Mouse (Mus musculus): ENCODE data around the gene Higd1c. TPM values are rescaled to one million over a fixed set of nuclear protein-coding genes. Genes with fewer than 3 reads are reported as not detected.
A peak's percentile ranks its signal among the peaks of the same experiment; 100 is the strongest.

The Higd1c gene
- polyA plus RNA-seq, 1 experiment from 2014 or later: not detected

DNA sequence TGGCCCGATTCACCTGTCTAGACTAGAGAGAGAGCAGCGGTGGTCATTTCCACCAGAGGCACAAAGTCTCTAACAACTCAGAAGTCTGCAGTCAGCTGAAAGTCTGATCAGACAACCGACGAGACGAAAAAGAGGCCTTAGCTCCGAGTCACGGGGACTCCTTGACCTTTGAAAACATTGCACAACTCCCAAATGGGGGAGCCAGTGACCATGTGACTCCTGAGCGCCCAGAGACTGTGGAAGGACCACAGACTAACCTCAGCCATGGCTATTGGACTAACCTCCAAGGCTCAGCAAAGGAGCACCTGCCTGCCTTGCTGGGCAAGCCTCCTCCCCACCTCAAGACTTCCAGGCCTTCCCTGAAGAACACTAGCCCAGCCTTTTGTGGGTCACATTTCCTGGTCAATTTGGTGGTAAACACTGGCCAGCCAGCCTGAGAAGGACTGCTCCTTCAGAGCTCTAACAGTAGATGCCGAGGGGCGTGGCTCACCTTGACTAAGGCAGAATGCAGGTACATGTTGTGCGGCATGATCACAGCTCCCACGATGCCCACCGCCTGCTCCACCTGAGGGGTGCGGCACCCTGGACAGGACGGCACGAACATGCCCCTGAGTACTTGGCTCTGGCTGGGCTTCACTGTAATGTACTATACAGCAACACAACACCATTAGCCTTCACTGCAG is 39.1 kb downstream of the Higd1c start:
- Histone ChIP-seq H3K36me3 (replicated peaks; ENCODE audit: control insufficient read depth, insufficient read depth, low read depth, low read length) (peaks cover 9% of the 10 kb centered on the region), H3K9ac (replicated peaks; ENCODE audit: low read length) (no peak overlapping the region), H3K4me1 (ENCODE audit: control insufficient read depth, insufficient read depth, low read length) (no peaks in the 10 kb centered on the region), H3K9me3 (replicated peaks; ENCODE audit: control insufficient read depth, low read length) (no peaks in the 10 kb centered on the region), H3K4me3 (ENCODE audit: low read depth, low read length) (no peak overlapping the region), H3K27me3 (ENCODE audit: control insufficient read depth, insufficient read depth, low read length) (no peaks in the 10 kb centered on the region), H3K4me2 (ENCODE audit: low read depth, low read length) (no peak overlapping the region), H3K27ac (replicated peaks; ENCODE audit: low read depth, low read length) (no peak overlapping the region)
- DNase-seq (ENCODE audit: low spot score): no peak
- ATAC-seq (replicated peaks; ENCODE audit: insufficient number of reproducible peaks, low FRiP score, low TSS enrichment, low read depth): no peak
- 91% methylated on average over 16 of the region's 16 CpGs for WGBS

DNA sequence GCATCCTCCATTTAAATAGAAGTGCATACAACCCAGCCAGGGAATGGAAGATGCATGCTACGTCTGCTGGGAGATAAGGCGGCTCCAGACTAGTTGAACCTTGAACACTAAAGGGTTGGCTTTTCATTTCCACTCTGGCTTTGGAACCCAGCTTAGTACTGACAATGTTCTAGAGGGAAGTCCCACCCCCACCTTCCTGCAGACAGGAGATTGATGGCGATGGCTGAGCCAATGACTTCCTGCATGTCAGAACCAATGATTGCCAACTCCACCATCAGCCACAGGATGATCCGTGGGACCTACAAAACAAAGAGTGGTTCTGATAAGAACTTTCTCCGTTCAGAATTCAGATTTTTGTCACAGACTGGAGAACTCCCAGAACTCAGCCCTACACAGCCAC is 41.7 kb downstream of the Higd1c start:
- WGBS: 84% methylated on average over 5 of the region's 5 CpGs
- no peaks in the 10 kb centered on the region for H3K27me3 ChIP-seq (ENCODE audit: control insufficient read depth, insufficient read depth, low read length)
- ATAC-seq (replicated peaks; ENCODE audit: insufficient number of reproducible peaks, low FRiP score, low TSS enrichment, low read depth) (no peak), DNase-seq (ENCODE audit: low spot score) (no peak)
- H3K4me2 ChIP-seq (ENCODE audit: low read depth, low read length): no peak overlapping the region
- no peak overlapping the region for H3K9ac ChIP-seq (replicated peaks; ENCODE audit: low read length)
- no peak overlapping the region for H3K4me3 ChIP-seq (ENCODE audit: low read depth, low read length)
- H3K9me3 ChIP-seq (replicated peaks; ENCODE audit: control insufficient read depth, low read length): no peaks in the 10 kb centered on the region
- no peak overlapping the region for H3K27ac ChIP-seq (replicated peaks; ENCODE audit: low read depth, low read length)
- peaks cover 3% of the 10 kb centered on the region; the same call in 1 of the 2 replicates for H3K36me3 ChIP-seq (replicated peaks; ENCODE audit: control insufficient read depth, insufficient read depth, low read depth, low read length)
- no peaks in the 10 kb centered on the region for H3K4me1 ChIP-seq (ENCODE audit: control insufficient read depth, insufficient read depth, low read length)

DNA sequence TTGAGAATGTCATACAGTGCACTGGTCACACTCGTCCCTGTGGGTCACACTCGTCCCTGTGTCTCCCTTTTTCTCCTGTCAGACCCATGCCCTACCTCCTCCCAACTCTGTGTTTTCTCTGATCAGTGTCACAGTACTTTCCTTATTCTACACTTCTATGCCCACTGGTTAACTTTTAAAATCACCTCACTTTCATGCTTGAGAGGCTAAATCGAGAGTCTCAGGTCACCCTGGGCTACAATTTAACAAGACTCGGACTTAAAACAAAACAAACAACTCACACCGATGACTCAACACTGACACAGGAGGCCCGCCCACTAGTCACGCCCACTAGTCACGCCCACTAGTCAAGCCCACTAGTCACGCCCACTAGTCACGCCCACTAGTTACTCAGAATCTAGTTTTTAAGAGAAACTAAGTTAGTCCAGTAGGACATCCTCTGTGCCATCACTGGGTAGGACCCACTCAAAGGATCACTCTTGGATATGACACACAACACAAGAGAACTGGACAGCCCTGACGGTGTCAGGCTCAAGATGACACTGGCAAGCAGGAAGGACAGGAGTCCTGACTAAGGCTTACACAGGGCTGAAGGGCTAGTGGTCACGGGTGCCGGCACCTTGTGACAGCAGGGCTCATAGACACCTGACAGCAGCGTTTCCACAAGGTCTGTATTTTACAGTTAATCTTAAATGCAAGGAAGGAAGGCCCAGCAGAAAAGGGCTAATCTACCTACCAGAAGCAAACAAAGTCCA is 46.8 kb downstream of the Higd1c start:
- 66% methylated on average over 14 of the region's 14 CpGs for WGBS
- no peak overlapping the region for H3K4me3 ChIP-seq (ENCODE audit: low read depth, low read length)
- DNase-seq (ENCODE audit: low spot score) (peak; percentile 14), ATAC-seq (replicated peaks; ENCODE audit: insufficient number of reproducible peaks, low FRiP score, low TSS enrichment, low read depth) (no peak)
- H3K9ac ChIP-seq (replicated peaks; ENCODE audit: low read length): no peak overlapping the region
- H3K27me3 ChIP-seq (ENCODE audit: control insufficient read depth, insufficient read depth, low read length): no peaks in the 10 kb centered on the region
- H3K36me3 ChIP-seq (replicated peaks; ENCODE audit: control insufficient read depth, insufficient read depth, low read depth, low read length): no peaks in the 10 kb centered on the region; the same call in 1 of the 2 replicates
- H3K4me1 ChIP-seq (ENCODE audit: control insufficient read depth, insufficient read depth, low read length): no peaks in the 10 kb centered on the region
- no peak overlapping the region for H3K27ac ChIP-seq (replicated peaks; ENCODE audit: low read depth, low read length)
- no peak overlapping the region for H3K4me2 ChIP-seq (ENCODE audit: low read depth, low read length)
- no peaks in the 10 kb centered on the region for H3K9me3 ChIP-seq (replicated peaks; ENCODE audit: control insufficient read depth, low read length)

DNA sequence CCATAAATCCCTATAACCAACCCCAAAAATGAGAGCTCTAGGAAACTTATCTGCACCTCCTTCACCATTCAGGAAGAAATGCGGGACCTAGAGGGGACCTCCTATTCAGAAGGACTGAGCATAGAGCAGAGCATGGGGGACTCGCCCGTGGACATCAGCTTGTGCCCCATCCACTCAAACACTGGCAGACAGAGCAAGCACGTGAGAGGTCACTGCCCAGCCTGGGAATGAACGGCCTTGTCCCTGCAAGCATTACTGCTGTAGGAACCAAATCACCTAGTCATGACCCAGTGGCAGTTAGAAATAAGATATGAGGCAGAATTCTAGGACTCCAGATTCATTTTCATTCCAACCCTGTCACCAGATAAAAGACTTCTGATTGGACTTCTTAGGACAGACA is 47.4 kb downstream of the Higd1c start:
- H3K4me3 ChIP-seq (ENCODE audit: low read depth, low read length): no peak overlapping the region
- no peaks in the 10 kb centered on the region for H3K4me1 ChIP-seq (ENCODE audit: control insufficient read depth, insufficient read depth, low read length)
- no peaks in the 10 kb centered on the region for H3K27me3 ChIP-seq (ENCODE audit: control insufficient read depth, insufficient read depth, low read length)
- ATAC-seq (replicated peaks; ENCODE audit: insufficient number of reproducible peaks, low FRiP score, low TSS enrichment, low read depth) (no peak), DNase-seq (ENCODE audit: low spot score) (no peak)
- no peaks in the 10 kb centered on the region for H3K9me3 ChIP-seq (replicated peaks; ENCODE audit: control insufficient read depth, low read length)
- H3K27ac ChIP-seq (replicated peaks; ENCODE audit: low read depth, low read length): no peak overlapping the region
- 85% methylated on average over 5 of the region's 5 CpGs for WGBS
- H3K4me2 ChIP-seq (ENCODE audit: low read depth, low read length): no peak overlapping the region
- H3K9ac ChIP-seq (replicated peaks; ENCODE audit: low read length): no peak overlapping the region
- H3K36me3 ChIP-seq (replicated peaks; ENCODE audit: control insufficient read depth, insufficient read depth, low read depth, low read length): no peaks in the 10 kb centered on the region; the same call in 1 of the 2 replicates

DNA sequence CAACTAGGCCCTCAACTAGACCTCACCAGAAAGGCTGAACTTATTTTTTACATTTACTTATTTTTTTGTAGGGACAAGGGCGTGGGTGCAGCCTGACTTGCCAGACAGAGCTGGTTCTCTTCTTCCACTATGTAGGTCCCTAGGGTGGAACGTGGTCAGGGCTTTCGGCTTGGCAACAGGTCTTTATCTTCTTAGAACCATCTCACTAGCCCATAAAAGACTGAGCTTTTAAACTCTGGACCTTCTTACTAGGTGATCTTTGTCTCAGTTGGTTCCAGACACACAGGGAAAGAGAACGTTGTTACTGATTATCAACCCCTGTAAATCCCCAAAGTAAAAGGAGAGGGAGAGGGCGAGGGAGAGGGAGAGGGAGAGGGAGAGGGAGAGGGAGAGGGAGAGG is 49.0 kb downstream of the Higd1c start:
- H3K4me1 ChIP-seq (ENCODE audit: control insufficient read depth, insufficient read depth, low read length): peaks cover 2% of the 10 kb centered on the region; the same call in 1 of the 2 replicates
- H3K9me3 ChIP-seq (replicated peaks; ENCODE audit: control insufficient read depth, low read length): no peaks in the 10 kb centered on the region
- 86% methylated on average over 4 of the region's 5 CpGs for WGBS
- H3K27ac ChIP-seq (replicated peaks; ENCODE audit: low read depth, low read length): no peak overlapping the region
- no peak overlapping the region for H3K4me3 ChIP-seq (ENCODE audit: low read depth, low read length)
- no peaks in the 10 kb centered on the region for H3K27me3 ChIP-seq (ENCODE audit: control insufficient read depth, insufficient read depth, low read length)
- no peak overlapping the region for H3K9ac ChIP-seq (replicated peaks; ENCODE audit: low read length)
- H3K36me3 ChIP-seq (replicated peaks; ENCODE audit: control insufficient read depth, insufficient read depth, low read depth, low read length): no peaks in the 10 kb centered on the region; the same call in 1 of the 2 replicates
- ATAC-seq (replicated peaks; ENCODE audit: insufficient number of reproducible peaks, low FRiP score, low TSS enrichment, low read depth) (no peak), DNase-seq (ENCODE audit: low spot score) (no peak)
- no peak overlapping the region for H3K4me2 ChIP-seq (ENCODE audit: low read depth, low read length)

DNA sequence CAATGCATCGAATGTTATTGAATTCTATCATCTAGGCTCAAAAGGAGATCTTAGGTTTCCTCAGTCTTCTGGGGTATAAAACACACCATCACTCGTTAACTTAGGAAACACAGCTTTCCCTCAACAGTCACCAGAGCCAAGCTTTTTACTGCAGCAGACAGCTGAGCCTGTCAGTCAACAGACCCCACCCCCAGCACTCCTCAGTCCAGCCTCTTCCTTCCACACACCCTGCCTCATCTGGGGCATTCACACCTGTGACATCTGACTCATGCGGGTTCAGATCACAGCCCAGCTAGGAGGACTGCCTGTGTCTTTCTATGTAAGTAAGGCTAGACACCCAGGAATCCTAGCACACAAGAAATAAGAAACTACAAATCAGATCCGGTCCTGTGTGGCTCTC is 49.7 kb downstream of the Higd1c start:
- no peak for DNase-seq (ENCODE audit: low spot score)
- no peak overlapping the region for H3K27ac ChIP-seq (replicated peaks; ENCODE audit: low read depth, low read length)
- WGBS: 71% methylated on average over 4 of the region's 4 CpGs

DNA sequence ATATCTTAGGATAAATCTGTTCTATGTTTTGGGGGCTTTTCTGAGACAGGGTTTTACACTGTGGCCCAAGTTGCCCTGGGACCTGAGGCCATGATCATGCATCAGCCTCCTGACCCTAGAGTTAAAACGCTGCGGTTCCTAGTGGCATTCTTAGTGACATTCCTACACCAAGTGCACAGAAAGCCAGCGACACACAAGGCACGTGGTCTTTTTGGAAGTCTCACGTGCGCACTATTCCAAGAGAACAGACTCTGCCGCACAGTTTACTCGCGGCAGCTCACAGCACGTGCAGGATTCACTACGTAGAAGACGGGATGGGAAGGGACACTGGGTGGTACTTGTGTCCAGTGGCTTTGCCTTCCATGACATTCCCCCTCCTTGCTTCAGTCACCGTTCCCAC is 50.6 kb downstream of the Higd1c start:
- Histone ChIP-seq H3K27me3 (ENCODE audit: control insufficient read depth, insufficient read depth, low read length) (no peaks in the 10 kb centered on the region), H3K4me3 (ENCODE audit: low read depth, low read length) (no peak overlapping the region), H3K9ac (replicated peaks; ENCODE audit: low read length) (no peak overlapping the region), H3K27ac (replicated peaks; ENCODE audit: low read depth, low read length) (no peak overlapping the region), H3K9me3 (replicated peaks; ENCODE audit: control insufficient read depth, low read length) (no peaks in the 10 kb centered on the region), H3K4me1 (ENCODE audit: control insufficient read depth, insufficient read depth, low read length) (peaks cover 2% of the 10 kb centered on the region; the same call in 1 of the 2 replicates), H3K36me3 (replicated peaks; ENCODE audit: control insufficient read depth, insufficient read depth, low read depth, low read length) (no peaks in the 10 kb centered on the region; the same call in 1 of the 2 replicates), H3K4me2 (ENCODE audit: low read depth, low read length) (no peak overlapping the region)
- WGBS: 91% methylated on average over 13 of the region's 13 CpGs
- no peak for ATAC-seq (replicated peaks; ENCODE audit: insufficient number of reproducible peaks, low FRiP score, low TSS enrichment, low read depth)
- DNase-seq (ENCODE audit: low spot score): no peak

More for the DNA sequence above, 49.7 kb downstream of the Higd1c start:
- H3K4me3 ChIP-seq (ENCODE audit: low read depth, low read length): no peak overlapping the region
- no peaks in the 10 kb centered on the region; the same call in 1 of the 2 replicates for H3K36me3 ChIP-seq (replicated peaks; ENCODE audit: control insufficient read depth, insufficient read depth, low read depth, low read length)
- ATAC-seq (replicated peaks; ENCODE audit: insufficient number of reproducible peaks, low FRiP score, low TSS enrichment, low read depth): no peak
- no peak overlapping the region for H3K4me2 ChIP-seq (ENCODE audit: low read depth, low read length)
- peaks cover 2% of the 10 kb centered on the region; the same call in 1 of the 2 replicates for H3K4me1 ChIP-seq (ENCODE audit: control insufficient read depth, insufficient read depth, low read length)
- no peak overlapping the region for H3K9ac ChIP-seq (replicated peaks; ENCODE audit: low read length)
- H3K9me3 ChIP-seq (replicated peaks; ENCODE audit: control insufficient read depth, low read length): no peaks in the 10 kb centered on the region
- no peaks in the 10 kb centered on the region for H3K27me3 ChIP-seq (ENCODE audit: control insufficient read depth, insufficient read depth, low read length)

DNA sequence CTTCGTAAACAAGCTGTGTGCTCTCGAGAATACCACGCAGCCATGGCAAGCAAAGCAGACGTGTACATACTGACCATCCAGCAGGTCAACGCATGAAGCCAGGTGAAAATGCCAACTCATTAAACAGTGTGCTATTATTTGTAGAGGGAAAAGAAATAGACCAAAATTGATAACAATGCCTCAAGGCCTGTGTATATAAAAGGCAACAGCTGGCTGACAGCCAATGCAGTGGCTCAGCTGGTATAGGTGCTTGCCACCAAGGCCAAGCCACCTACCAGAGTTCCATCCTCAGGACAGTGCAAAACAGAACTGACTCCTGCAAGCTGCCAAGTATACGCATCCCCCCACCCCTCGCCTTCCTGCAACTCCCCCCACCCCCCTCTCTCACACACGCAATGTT is 51.3 kb downstream of the Higd1c start:
- Histone ChIP-seq H3K4me2 (ENCODE audit: low read depth, low read length) (no peak overlapping the region), H3K4me1 (ENCODE audit: control insufficient read depth, insufficient read depth, low read length) (peaks cover 2% of the 10 kb centered on the region; the same call in 1 of the 2 replicates), H3K9me3 (replicated peaks; ENCODE audit: control insufficient read depth, low read length) (no peaks in the 10 kb centered on the region), H3K27me3 (ENCODE audit: control insufficient read depth, insufficient read depth, low read length) (no peaks in the 10 kb centered on the region), H3K9ac (replicated peaks; ENCODE audit: low read length) (no peak overlapping the region), H3K36me3 (replicated peaks; ENCODE audit: control insufficient read depth, insufficient read depth, low read depth, low read length) (no peaks in the 10 kb centered on the region; the same call in 1 of the 2 replicates), H3K4me3 (ENCODE audit: low read depth, low read length) (no peak overlapping the region), H3K27ac (replicated peaks; ENCODE audit: low read depth, low read length) (no peak overlapping the region)
- DNase-seq (ENCODE audit: low spot score): no peak
- ATAC-seq (replicated peaks; ENCODE audit: insufficient number of reproducible peaks, low FRiP score, low TSS enrichment, low read depth): no peak
- WGBS: 93% methylated on average over 8 of the region's 8 CpGs

Data from embryonic facial prominence, embryonic 11.5 days (tissue).